Mouse (Mus musculus): Measurements from ENCODE around the gene 4930568D16Rik.

DNA sequence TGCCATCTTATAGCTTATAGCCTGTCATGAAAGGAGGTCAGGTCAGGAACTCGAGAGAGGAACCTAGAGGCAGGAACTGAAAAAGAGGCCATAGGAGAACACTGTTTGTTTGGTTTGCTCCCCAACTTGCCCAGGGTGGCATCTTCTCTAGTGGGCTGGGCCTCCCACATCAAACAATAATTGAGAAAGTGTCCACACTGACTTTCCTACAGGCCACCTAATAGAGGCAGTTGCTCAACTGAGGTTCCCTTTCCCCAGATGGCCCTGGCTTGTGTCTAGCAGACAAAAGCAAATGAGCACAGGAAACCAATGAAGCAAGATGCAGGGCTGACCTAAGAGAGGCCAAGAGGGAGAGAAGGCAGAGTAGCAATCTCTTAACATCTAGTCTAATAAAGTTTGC, 59.4 kb downstream of the 4930568D16Rik start:
- no peak for TF ChIP-seq CTCF (IDR thresholded peaks at IDR 0.05; ENCODE audit: borderline replicate concordance, insufficient read depth, low read depth, low read length)
- TF ChIP-seq POLR2A (IDR thresholded peaks at IDR 0.05; ENCODE audit: borderline replicate concordance, insufficient read depth, low read length): no peak
